Mouse (Mus musculus): ENCODE data around the gene Sapcd1. TPM values are rescaled to one million over a fixed set of nuclear protein-coding genes. Genes with fewer than 3 reads are reported as not detected.
A peak's percentile ranks its signal among the peaks of the same experiment; 100 is the strongest.

Sapcd1 gene
- polyA plus RNA-seq, 1 experiment from 2014 or later, result 3.2 TPM

DNA sequence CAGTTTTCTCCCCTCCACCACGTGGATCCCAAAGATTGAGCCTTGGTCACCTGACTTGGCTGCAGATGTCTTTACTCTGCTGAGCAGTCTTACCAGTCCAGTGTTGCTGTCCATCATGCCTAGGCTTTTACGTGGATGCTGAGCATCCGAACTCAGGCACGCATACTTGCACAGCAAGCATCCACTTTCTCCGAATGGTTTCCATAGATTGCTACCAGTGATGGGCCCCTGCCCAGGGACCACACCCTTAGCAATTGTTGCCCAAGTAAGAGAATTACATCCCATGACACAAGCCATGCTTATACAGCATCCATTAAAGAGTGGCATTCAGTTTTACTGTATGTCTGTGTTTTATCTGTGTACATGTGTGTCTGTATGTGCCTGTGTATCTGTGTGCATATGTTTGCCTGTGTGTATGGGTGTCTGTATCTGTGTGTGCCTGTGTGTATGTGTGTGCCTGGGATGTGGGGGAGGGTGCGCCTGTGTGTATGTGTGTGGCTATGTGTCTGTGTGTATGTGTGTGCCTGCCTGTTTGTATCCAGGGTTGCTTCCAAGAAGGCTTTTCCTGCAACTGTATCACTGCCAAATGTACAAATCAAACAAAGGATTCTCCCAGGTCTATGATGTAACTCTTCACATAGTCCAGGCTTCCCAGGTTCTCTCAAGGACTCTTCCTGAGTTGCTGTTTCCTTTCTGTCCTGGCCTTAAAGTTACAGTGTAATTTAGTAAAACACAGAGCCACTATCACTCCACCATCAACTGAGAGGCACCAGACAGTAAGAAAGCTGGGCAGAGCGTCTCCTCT, 28.1 kb upstream of the Sapcd1 start:
- Histone ChIP-seq H3K27me3 (replicated peaks; ENCODE audit: control insufficient read depth, insufficient read depth, low read length) (no peaks in the 10 kb centered on the region), H3K4me2 (replicated peaks; ENCODE audit: low read depth) (no peak overlapping the region), H3K36me3 (ENCODE audit: control insufficient read depth, insufficient read depth) (peaks cover 63% of the 10 kb centered on the region), H3K9me3 (ENCODE audit: control insufficient read depth) (no peaks in the 10 kb centered on the region), H3K4me1 (replicated peaks; ENCODE audit: control insufficient read depth, insufficient read depth, low read length) (0 out of 2 replicates have a peak, but pooled peaks cover 7% of the 10 kb centered on the region), H3K4me3 (ENCODE audit: low read depth, low read length) (no peak overlapping the region), H3K9ac (ENCODE audit: low read depth, low read length) (no peak overlapping the region), H3K27ac (ENCODE audit: low read depth, low read length) (no peak overlapping the region)
- TF ChIP-seq CTCF (IDR thresholded peaks at IDR 0.05; ENCODE audit: low read depth), result no peak
- 75% methylated on average over 7 of the region's 7 CpGs for WGBS
- no peak for ATAC-seq

DNA sequence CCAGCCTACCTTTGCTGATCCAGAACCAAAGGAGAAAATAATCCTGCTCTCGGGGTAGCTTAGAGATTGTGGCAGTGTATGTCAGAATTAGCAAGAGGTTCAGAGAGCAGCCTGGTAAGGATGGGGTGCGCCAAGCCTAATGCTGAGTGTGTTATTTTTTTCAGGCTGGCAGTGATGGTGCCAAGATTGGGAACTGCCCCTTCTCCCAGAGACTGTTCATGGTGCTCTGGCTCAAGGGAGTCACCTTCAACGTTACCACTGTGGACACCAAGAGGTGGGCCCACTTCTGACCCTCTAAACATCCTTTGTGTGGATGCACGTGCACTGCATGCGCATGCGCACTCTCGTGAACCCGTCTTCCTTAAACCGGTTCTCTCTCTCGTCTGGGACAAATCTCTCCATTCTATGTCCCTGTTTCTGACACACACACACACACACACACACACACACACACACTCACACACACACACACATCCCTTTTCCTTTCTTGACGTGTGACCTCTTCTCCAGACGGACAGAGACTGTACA, 24.5 kb upstream of the Sapcd1 start:
- Histone ChIP-seq H3K4me2 (replicated peaks; ENCODE audit: low read depth) (peak overlapping the region; percentile 94), H3K27ac (ENCODE audit: low read depth, low read length) (peak overlapping the region; percentile 89), H3K27me3 (replicated peaks; ENCODE audit: control insufficient read depth, insufficient read depth, low read length) (no peaks in the 10 kb centered on the region), H3K9ac (ENCODE audit: low read depth, low read length) (peak overlapping the region; percentile 78), H3K4me3 (ENCODE audit: low read depth, low read length) (peak overlapping the region; percentile 69; the same call in 1 of the 2 replicates), H3K9me3 (ENCODE audit: control insufficient read depth) (no peaks in the 10 kb centered on the region), H3K4me1 (replicated peaks; ENCODE audit: control insufficient read depth, insufficient read depth, low read length) (peaks cover 9% of the 10 kb centered on the region), H3K36me3 (ENCODE audit: control insufficient read depth, insufficient read depth) (peaks cover 47% of the 10 kb centered on the region)
- no peak for ATAC-seq
- no peak for TF ChIP-seq CTCF (IDR thresholded peaks at IDR 0.05; ENCODE audit: low read depth)
- 72% methylated on average over 12 of the region's 12 CpGs for WGBS

DNA sequence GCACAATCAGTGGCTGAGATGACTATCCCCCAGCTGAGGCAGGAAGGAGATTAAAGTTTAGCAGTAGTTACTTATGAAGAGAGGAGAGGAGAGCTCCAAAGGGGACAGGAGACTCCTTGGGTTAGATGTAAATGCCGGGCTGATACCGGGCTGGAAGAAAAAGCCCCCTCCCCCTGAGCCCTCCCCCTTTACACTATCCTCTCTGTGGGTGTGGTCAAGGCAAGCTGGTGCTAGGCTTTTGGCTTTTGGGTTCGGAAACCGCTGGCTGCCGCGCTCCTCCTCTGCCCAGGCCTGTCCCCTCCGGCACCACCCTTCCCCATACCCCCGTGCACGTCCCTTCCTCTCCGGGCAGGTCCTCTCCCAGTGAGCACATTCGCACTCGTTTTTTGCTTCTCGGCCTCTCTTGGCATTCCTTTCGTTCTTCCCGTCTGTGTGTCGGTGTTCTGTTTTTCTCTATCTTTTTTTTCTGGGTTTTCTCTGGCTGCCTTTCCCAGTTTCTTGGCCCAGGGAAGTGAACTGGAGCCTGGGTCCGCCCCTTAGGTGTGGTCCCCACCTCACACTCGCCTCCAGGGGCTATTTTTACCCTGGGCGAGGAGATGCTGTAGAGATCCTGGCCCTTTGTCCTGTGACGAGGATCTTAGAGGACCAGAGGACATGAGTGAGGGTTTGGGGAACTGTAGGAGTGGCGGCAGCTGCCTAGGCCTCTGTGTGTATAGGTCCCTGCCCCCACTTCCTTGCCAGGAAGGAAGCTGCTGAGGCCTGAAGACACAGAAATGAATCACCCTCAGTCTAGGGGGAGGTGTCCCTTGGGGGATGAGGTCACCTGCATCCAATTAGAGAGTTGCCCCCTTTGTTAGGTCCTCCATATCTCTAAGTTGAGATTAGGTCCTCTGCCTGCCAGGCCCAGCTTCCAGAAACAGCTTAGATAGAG, 23.6 kb upstream of the Sapcd1 start:
- under 1% methylated on average over 21 of the region's 21 CpGs for WGBS
- Histone ChIP-seq H3K4me1 (replicated peaks; ENCODE audit: control insufficient read depth, insufficient read depth, low read length) (peaks cover 11% of the 10 kb centered on the region), H3K27ac (ENCODE audit: low read depth, low read length) (peak overlapping the region; percentile 89), H3K9me3 (ENCODE audit: control insufficient read depth) (no peaks in the 10 kb centered on the region), H3K27me3 (replicated peaks; ENCODE audit: control insufficient read depth, insufficient read depth, low read length) (no peaks in the 10 kb centered on the region), H3K4me2 (replicated peaks; ENCODE audit: low read depth) (peak overlapping the region; percentile 94), H3K4me3 (ENCODE audit: low read depth, low read length) (peak overlapping the region; percentile 69), H3K36me3 (ENCODE audit: control insufficient read depth, insufficient read depth) (peaks cover 40% of the 10 kb centered on the region), H3K9ac (ENCODE audit: low read depth, low read length) (peak overlapping the region; percentile 78)
- peak; percentile 41 for ATAC-seq
- TF ChIP-seq CTCF (IDR thresholded peaks at IDR 0.05; ENCODE audit: low read depth), result no peak

DNA sequence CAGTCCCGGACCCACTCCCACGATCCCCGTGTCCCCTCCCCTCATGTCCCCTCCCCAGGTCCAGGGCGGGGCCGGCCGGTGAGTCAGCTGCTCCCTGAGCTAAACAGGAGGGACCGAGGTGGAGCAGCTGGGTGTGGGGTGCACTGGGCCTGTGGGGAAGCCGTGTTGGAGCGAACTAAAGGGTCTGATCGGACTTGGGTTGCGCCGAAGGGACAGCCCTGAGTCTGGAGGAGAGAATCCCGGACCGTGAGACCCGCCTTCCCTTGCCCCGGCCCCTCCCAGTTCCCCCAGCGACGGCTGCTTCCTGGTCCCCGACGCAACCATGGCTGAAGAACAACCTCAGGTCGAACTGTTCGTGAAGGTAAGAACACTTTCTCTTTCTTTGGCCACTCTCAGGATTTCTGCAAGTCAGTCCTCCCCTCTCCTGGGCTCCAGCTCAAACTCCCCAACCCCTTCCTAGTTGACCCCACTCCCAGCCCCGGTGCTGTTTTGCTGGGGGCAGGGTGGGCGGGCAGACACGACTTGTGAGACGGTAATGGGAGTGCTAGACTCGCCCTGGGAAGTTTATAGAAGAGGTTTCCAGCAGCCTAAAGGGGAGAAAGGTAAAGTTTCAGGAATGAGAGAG, 22.4 kb upstream of the Sapcd1 start:
- Histone ChIP-seq H3K4me3 (ENCODE audit: low read depth, low read length) (peak overlapping the region; percentile 69), H3K9me3 (ENCODE audit: control insufficient read depth) (no peaks in the 10 kb centered on the region), H3K9ac (ENCODE audit: low read depth, low read length) (peak overlapping the region; percentile 92), H3K4me2 (replicated peaks; ENCODE audit: low read depth) (peak overlapping the region; percentile 94), H3K36me3 (ENCODE audit: control insufficient read depth, insufficient read depth) (peaks cover 30% of the 10 kb centered on the region), H3K27ac (ENCODE audit: low read depth, low read length) (peak overlapping the region; percentile 97), H3K27me3 (replicated peaks; ENCODE audit: control insufficient read depth, insufficient read depth, low read length) (no peaks in the 10 kb centered on the region), H3K4me1 (replicated peaks; ENCODE audit: control insufficient read depth, insufficient read depth, low read length) (peaks cover 17% of the 10 kb centered on the region)
- under 1% methylated on average over 27 of the region's 27 CpGs for WGBS
- ATAC-seq, result peak; percentile 8; the same call in 1 of the 2 replicates
- no peak for TF ChIP-seq CTCF (IDR thresholded peaks at IDR 0.05; ENCODE audit: low read depth)

DNA sequence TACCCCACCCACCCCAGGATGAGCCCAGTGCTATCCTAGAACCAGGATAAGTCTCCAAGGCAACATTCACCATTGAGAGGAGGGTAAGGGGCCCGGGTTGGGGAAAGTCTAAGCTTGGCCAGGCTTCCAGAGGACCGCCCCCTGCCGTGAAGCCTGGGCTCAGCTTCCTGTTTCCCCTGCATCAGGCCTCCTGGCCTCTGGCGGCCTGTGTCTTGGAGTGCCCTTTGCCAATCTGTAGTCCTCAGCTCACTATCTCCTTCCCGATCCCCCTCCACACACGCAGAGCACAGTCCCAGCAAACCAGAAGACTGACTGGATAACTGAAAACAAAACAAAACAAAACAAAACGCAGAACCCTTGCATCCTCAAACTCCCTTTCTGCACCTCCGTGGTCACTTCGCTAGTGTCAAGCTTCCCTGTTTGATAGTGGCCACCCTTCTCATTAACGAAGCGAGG, 21.8 kb upstream of the Sapcd1 start, which contains the start of gene Clic1:
Gene Clic1, plus strand, starts transcription at position 406 of the 456 bp plus-strand sequence.
- ATAC-seq, result peak; percentile 5; the same call in 1 of the 2 replicates
- Histone ChIP-seq H3K9me3 (ENCODE audit: control insufficient read depth) (no peaks in the 10 kb centered on the region), H3K4me2 (replicated peaks; ENCODE audit: low read depth) (peak within 1 kb of the TSS; percentile 94), H3K4me3 (ENCODE audit: low read depth, low read length) (peak within 1 kb of the TSS; percentile 69), H3K27ac (ENCODE audit: low read depth, low read length) (peak within 1 kb of the TSS; percentile 97), H3K4me1 (replicated peaks; ENCODE audit: control insufficient read depth, insufficient read depth, low read length) (peaks cover 17% of the 10 kb centered on the region), H3K27me3 (replicated peaks; ENCODE audit: control insufficient read depth, insufficient read depth, low read length) (no peaks in the 10 kb centered on the region), H3K9ac (ENCODE audit: low read depth, low read length) (peak within 1 kb of the TSS; percentile 92), H3K36me3 (ENCODE audit: control insufficient read depth, insufficient read depth) (peaks cover 23% of the 10 kb centered on the region)
- under 1% methylated on average over 11 of the region's 11 CpGs for WGBS
- peak; percentile 67 for TF ChIP-seq CTCF (IDR thresholded peaks at IDR 0.05; ENCODE audit: low read depth)
